Mouse (Mus musculus): ENCODE measurements at regions not wholly inside any gene's neighbourhood (a gene's known extent, or its start where the extent isn't known, plus 50 kb on each side); places are given as distances from the start of the nearest gene placed in this dataset.
"Not testable (repeated sequence)": the region's sequence is repeated elsewhere in the genome, so short reads cannot be mapped to it uniquely, and the experiment has no call there.

GRCm38 (mm10) chr1:13042326-13042725 is 1628.4 kb downstream of the A830018L16Rik start:
- DNase-seq (ENCODE audit: low read depth) = no peak

- peak; percentile 15 for DNase-seq (ENCODE audit: low read depth)
Observed at GRCm38 (mm10) chr1:13050140-13050775, 1636.4 kb downstream of the A830018L16Rik start.

GRCm38 (mm10) chr1:13051433-13052066 is 1637.6 kb downstream of the A830018L16Rik start:
- not testable (repeated sequence) for DNase-seq (ENCODE audit: low read depth)

GRCm38 (mm10) chr1:13052067-13052460 is 1638.2 kb downstream of the A830018L16Rik start:
- DNase-seq (ENCODE audit: low read depth) = no peak

GRCm38 (mm10) chr1:13057741-13058140 is 1643.8 kb downstream of the A830018L16Rik start:
- no peak for DNase-seq (ENCODE audit: low read depth)

- no peak for DNase-seq (ENCODE audit: low read depth)
Observed at GRCm38 (mm10) chr1:13059616-13060320, 1645.9 kb downstream of the A830018L16Rik start.

All from c-Kit-positive CD71-positive TER-119-negative erythroid progenitor cells, embryonic 14.5 days (primary cell).